Mouse (Mus musculus) heart, postnatal 4 days (tissue): ENCODE measurements at regions not wholly inside any gene's neighbourhood (a gene's known extent, or its start where the extent isn't known, plus 50 kb on each side); places are given as distances from the start of the nearest gene placed in this dataset.

ENCODE experiments used
- DNase-seq: peaks from one replicate; pipeline ENCODE4 v3.0.0; 2021
- microRNA-seq, 2 experiments: library from miRNA; unstranded; fragments of <30 nt; microRNA quantifications; one replicate each; pipeline ENCODE4 v1.2.0; 2021 to 2022

DNA sequence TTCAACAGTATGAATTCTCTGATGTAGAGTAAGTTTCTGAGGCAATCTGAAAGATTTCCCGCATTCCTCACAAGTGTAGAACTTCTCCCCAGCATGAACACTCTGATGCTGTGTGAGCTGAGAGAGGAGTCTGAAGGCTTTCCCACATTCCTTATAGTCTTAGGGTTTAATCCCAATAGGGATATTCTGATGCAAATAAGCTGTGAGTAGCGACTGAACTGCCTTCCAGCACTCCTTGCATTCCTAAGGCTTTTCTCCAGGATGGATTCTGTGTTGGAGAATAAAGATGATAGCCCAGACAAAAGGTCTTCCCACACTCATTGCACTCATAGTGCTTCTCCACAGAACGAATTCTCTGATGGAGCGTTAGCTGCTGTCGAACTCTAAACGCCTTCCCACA lies 152.6 kb upstream of the Api5 start:
- DNase-seq = no peak

DNA sequence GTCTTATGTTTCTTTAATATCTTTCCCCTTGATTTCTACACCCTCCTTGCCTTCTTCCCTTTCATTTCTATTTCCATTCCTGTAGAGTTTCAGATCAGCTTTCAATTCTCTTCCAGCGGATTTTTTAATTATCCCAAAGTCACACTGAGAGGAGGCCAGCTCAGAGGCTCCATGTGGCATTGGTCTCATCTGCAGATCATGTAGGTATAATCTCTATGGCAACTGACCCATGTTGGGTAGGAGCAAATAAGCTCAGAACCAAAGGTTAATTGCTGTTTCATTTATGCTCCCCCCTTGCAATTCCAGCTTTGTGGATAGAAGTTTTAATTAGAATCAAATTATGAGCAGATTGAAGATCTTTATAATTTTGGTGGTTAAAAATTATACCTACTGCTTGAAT lies 149.3 kb upstream of the Api5 start:
- no peak for DNase-seq

DNA sequence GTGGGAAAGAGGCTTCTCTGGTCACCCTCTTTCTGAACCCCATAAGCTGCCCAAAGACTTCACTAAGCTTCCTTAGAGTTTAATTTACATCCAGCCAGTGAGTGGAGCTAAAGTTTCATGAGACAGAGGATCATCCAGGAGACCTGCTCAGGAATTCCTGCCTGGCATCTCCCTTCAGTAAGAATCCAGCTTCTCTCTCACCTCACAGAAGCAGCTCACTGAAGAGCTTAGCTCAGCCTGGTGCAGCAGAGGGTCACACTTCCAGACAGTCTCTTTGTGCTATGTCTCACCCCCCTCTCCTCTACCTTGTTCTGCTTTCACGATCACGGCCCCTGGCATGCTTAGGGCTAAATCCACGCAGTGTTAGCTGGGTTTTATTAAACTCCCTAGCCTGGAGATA lies 133.7 kb upstream of the Api5 start:
- no peak for DNase-seq

DNA sequence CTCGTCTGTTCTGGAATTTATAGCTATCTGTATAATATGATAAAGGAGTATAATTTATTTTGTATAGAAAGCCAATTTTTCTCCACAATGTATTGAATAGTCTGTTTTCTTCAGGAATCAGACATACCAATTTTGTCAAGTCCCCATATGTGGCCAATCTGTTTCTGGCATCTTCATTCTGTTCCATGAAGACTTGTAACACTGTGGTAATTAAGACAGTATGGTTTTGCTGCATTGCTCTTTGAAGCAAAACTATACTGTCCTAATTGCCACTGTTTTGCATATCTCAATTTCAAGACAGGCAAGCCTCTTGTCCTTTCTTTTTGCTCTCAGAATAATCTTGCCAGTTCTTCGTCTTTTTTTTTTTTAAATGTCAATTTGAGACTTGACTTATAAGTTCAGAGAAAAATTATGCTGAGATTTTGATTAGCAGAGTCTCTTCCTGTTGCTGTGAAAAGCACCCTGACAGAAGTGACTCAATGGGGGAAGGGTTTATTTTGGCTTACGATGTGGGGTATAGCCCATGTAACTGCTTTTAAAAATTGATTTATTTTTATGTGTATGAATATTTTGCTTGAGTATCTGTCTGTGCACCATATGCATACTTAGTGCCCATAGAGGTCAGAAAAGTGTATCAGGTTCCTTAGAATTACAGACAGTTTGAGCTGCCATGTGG lies 103.4 kb upstream of the Api5 start:
- no peak for DNase-seq

GRCm38 (mm10) chr2:94536631-94537030 lies 98.7 kb upstream of the Api5 start:
- DNase-seq = no peak

DNA sequence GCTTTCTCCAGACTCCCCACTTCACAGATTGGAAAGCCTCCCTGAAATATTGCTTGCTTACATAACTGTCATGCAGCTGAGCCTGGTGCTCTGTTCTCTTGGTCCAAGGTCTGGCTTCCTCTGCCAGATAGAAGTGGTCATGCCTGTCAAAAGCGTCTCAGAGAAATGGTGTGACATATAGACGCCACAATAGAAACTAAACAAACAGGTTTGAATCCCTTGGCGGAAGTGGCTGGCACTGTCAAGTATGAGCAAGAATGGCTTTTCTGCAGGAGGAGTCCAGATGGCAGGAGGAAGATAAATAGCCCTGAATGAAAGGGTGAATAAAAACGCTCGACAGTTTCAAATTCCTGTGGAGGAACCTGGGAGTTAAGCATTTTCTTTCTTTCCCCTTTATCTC lies 93.2 kb upstream of the Api5 start:
- no peak for DNase-seq

GRCm38 (mm10) chr2:94524536-94524935 lies 86.6 kb upstream of the Api5 start:
- DNase-seq = peak; percentile 53

- DNase-seq = no peak
Measured at GRCm38 (mm10) chr2:94516866-94517265, 78.9 kb upstream of the Api5 start.

GRCm38 (mm10) chr2:94512027-94512426 lies 74.1 kb upstream of the Api5 start:
- DNase-seq = no peak

DNA sequence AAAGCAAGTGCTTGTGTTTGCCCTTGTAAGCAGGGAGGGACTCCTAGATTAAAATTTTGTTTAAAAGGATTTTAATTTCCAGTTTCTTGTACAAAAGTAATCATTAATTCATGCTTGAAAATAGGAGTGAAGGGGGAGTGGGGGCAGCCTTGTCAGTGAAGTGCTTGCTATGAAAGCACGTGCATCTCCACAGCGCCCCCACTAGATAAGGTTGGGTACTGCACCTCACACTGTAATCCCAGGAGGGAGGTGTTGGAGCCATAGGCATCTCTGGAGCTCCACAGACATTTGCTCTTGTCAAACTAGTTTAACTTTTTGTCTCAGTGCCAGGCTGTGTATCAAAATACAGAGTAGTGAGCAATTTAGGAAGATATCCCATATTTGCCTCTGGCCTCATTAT lies 62.7 kb upstream of the Api5 start:
- DNase-seq = peak; percentile 8

DNA sequence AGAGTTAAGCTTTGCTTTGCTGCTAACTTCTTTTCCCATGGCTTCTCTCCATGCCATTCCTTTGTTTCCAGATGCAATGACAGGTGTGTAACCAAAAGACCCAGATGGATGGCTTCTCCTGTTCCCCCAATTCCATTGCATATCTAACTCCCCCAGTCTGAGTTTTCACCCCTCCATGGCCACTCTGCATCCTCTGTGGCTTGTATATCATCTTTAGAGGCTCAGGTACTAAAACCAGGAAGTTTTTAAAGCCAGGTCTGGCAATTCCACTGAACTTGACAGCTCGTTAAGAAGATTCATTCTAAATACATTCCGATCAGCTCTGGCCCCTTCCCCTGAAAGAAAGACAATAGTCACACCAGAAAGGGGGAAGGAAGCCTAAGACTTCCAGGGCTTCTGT lies 60.6 kb upstream of the Api5 start:
- DNase-seq = no peak

Small RNA genes in the stretch of these regions (microRNA-seq; reads per million reads assigned to microRNA genes)
- 0 reads per million in 2 experiments for gene Gm44461
